Mouse (Mus musculus): Measurements from ENCODE around the gene Slc39a3. TPM values are rescaled to one million over a fixed set of nuclear protein-coding genes. Genes with fewer than 3 reads are reported as not detected.
A peak's percentile ranks its signal among the peaks of the same experiment; 100 is the strongest.

Gene Slc39a3
- polyA plus RNA-seq, 1 experiment from 2014 or later, result 21.6 TPM

GRCm38 (mm10) chr10:80987709-80988441, 49.4 kb downstream of the Slc39a3 start:
- H3K27me3 ChIP-seq (ENCODE audit: control insufficient read depth, insufficient read depth, low read length), result peaks cover 25% of the 10 kb centered on the region
- no peak overlapping the region; the same call in 1 of the 2 replicates for H3K9ac ChIP-seq (ENCODE audit: low read length)
- WGBS, result 14% methylated on average over 10 of the region's 10 CpGs
- peaks cover 4% of the 10 kb centered on the region; the same call in 1 of the 2 replicates for H3K4me1 ChIP-seq (replicated peaks; ENCODE audit: control insufficient read depth, insufficient read depth, low read length)
- H3K36me3 ChIP-seq (ENCODE audit: control insufficient read depth, insufficient read depth, low read length), result no peaks in the 10 kb centered on the region
- ATAC-seq (replicated peaks; ENCODE audit: low FRiP score) (peak; percentile 77), DNase-seq (ENCODE audit: low spot score) (peak; percentile 93)
- no peak overlapping the region for H3K4me3 ChIP-seq (ENCODE audit: low read depth, low read length)
- H3K4me2 ChIP-seq (ENCODE audit: low read depth, low read length, severe bottlenecking), result no peak overlapping the region
- H3K9me3 ChIP-seq (ENCODE audit: control insufficient read depth, low read length), result no peaks in the 10 kb centered on the region
- no peak overlapping the region for H3K27ac ChIP-seq (ENCODE audit: low read depth, low read length)

GRCm38 (mm10) chr10:80986754-80987153, 50.5 kb downstream of the Slc39a3 start:
- Histone ChIP-seq H3K4me3 (ENCODE audit: low read depth, low read length) (no peak overlapping the region), H3K27me3 (ENCODE audit: control insufficient read depth, insufficient read depth, low read length) (peaks cover 25% of the 10 kb centered on the region), H3K27ac (ENCODE audit: low read depth, low read length) (no peak overlapping the region), H3K4me1 (replicated peaks; ENCODE audit: control insufficient read depth, insufficient read depth, low read length) (peaks cover 4% of the 10 kb centered on the region; the same call in 1 of the 2 replicates), H3K36me3 (ENCODE audit: control insufficient read depth, insufficient read depth, low read length) (no peaks in the 10 kb centered on the region), H3K9me3 (ENCODE audit: control insufficient read depth, low read length) (no peaks in the 10 kb centered on the region), H3K9ac (ENCODE audit: low read length) (no peak overlapping the region), H3K4me2 (ENCODE audit: low read depth, low read length, severe bottlenecking) (no peak overlapping the region)
- WGBS, result 75% methylated on average over 6 of the region's 6 CpGs
- ATAC-seq (replicated peaks; ENCODE audit: low FRiP score) (no peak), DNase-seq (ENCODE audit: low spot score) (no peak)

- Histone ChIP-seq H3K27me3 (ENCODE audit: control insufficient read depth, insufficient read depth, low read length) (peaks cover 25% of the 10 kb centered on the region), H3K4me1 (replicated peaks; ENCODE audit: control insufficient read depth, insufficient read depth, low read length) (peaks cover 4% of the 10 kb centered on the region; the same call in 1 of the 2 replicates), H3K4me2 (ENCODE audit: low read depth, low read length, severe bottlenecking) (peak overlapping the region; percentile 5; the same call in 1 of the 2 replicates), H3K9ac (ENCODE audit: low read length) (no peak overlapping the region), H3K9me3 (ENCODE audit: control insufficient read depth, low read length) (no peaks in the 10 kb centered on the region), H3K4me3 (ENCODE audit: low read depth, low read length) (no peak overlapping the region), H3K27ac (ENCODE audit: low read depth, low read length) (no peak overlapping the region), H3K36me3 (ENCODE audit: control insufficient read depth, insufficient read depth, low read length) (no peaks in the 10 kb centered on the region)
- DNase-seq (ENCODE audit: low spot score) (no peak), ATAC-seq (replicated peaks; ENCODE audit: low FRiP score) (no peak)
- 35% methylated on average over 13 of the region's 13 CpGs for WGBS
Measured at GRCm38 (mm10) chr10:80985970-80986701, 51.1 kb downstream of the Slc39a3 start.

- WGBS, result 7% methylated on average over 37 of the region's 37 CpGs
- no peaks in the 10 kb centered on the region for H3K9me3 ChIP-seq (ENCODE audit: control insufficient read depth, low read length)
- peaks cover 25% of the 10 kb centered on the region for H3K27me3 ChIP-seq (ENCODE audit: control insufficient read depth, insufficient read depth, low read length)
- no peaks in the 10 kb centered on the region for H3K36me3 ChIP-seq (ENCODE audit: control insufficient read depth, insufficient read depth, low read length)
- peak overlapping the region; percentile 5; the same call in 1 of the 2 replicates for H3K4me2 ChIP-seq (ENCODE audit: low read depth, low read length, severe bottlenecking)
- no peak overlapping the region for H3K9ac ChIP-seq (ENCODE audit: low read length)
- no peak overlapping the region for H3K4me3 ChIP-seq (ENCODE audit: low read depth, low read length)
- H3K27ac ChIP-seq (ENCODE audit: low read depth, low read length), result no peak overlapping the region
- peaks cover 4% of the 10 kb centered on the region; the same call in 1 of the 2 replicates for H3K4me1 ChIP-seq (replicated peaks; ENCODE audit: control insufficient read depth, insufficient read depth, low read length)
- no peak for DNase-seq (ENCODE audit: low spot score)
- no peak for ATAC-seq (replicated peaks; ENCODE audit: low FRiP score)
Measured at GRCm38 (mm10) chr10:80985241-80985969, 51.8 kb downstream of the Slc39a3 start.

GRCm38 (mm10) chr10:80984223-80984622, 53.0 kb downstream of the Slc39a3 start:
- WGBS, result 92% methylated on average over 12 of the region's 12 CpGs
- Histone ChIP-seq H3K9me3 (ENCODE audit: control insufficient read depth, low read length) (no peaks in the 10 kb centered on the region), H3K4me3 (ENCODE audit: low read depth, low read length) (no peak overlapping the region), H3K9ac (ENCODE audit: low read length) (no peak overlapping the region), H3K36me3 (ENCODE audit: control insufficient read depth, insufficient read depth, low read length) (no peaks in the 10 kb centered on the region), H3K4me1 (replicated peaks; ENCODE audit: control insufficient read depth, insufficient read depth, low read length) (peaks cover 4% of the 10 kb centered on the region; the same call in 1 of the 2 replicates), H3K27me3 (ENCODE audit: control insufficient read depth, insufficient read depth, low read length) (peaks cover 25% of the 10 kb centered on the region), H3K27ac (ENCODE audit: low read depth, low read length) (no peak overlapping the region), H3K4me2 (ENCODE audit: low read depth, low read length, severe bottlenecking) (no peak overlapping the region)
- no peak for ATAC-seq (replicated peaks; ENCODE audit: low FRiP score)
- DNase-seq (ENCODE audit: low spot score), result no peak

GRCm38 (mm10) chr10:80982381-80982780, 54.8 kb downstream of the Slc39a3 start:
- H3K4me2 ChIP-seq (ENCODE audit: low read depth, low read length, severe bottlenecking), result no peak overlapping the region
- 75% methylated on average over 4 of the region's 4 CpGs for WGBS
- H3K4me1 ChIP-seq (replicated peaks; ENCODE audit: control insufficient read depth, insufficient read depth, low read length), result peaks cover 4% of the 10 kb centered on the region; the same call in 1 of the 2 replicates
- H3K9me3 ChIP-seq (ENCODE audit: control insufficient read depth, low read length), result no peaks in the 10 kb centered on the region
- no peak overlapping the region for H3K27ac ChIP-seq (ENCODE audit: low read depth, low read length)
- H3K9ac ChIP-seq (ENCODE audit: low read length), result no peak overlapping the region
- H3K4me3 ChIP-seq (ENCODE audit: low read depth, low read length), result no peak overlapping the region
- peaks cover 23% of the 10 kb centered on the region for H3K27me3 ChIP-seq (ENCODE audit: control insufficient read depth, insufficient read depth, low read length)
- no peaks in the 10 kb centered on the region for H3K36me3 ChIP-seq (ENCODE audit: control insufficient read depth, insufficient read depth, low read length)
- DNase-seq (ENCODE audit: low spot score) (no peak), ATAC-seq (replicated peaks; ENCODE audit: low FRiP score) (no peak)

- ATAC-seq (replicated peaks; ENCODE audit: low FRiP score), result no peak
- WGBS, result 66% methylated on average over 7 of the region's 7 CpGs
Measured at GRCm38 (mm10) chr10:80981564-80982112, 55.6 kb downstream of the Slc39a3 start.

More at GRCm38 (mm10) chr10:80981564-80982112, 55.6 kb downstream of the Slc39a3 start:
- Histone ChIP-seq H3K4me3 (ENCODE audit: low read depth, low read length) (no peak overlapping the region), H3K36me3 (ENCODE audit: control insufficient read depth, insufficient read depth, low read length) (no peaks in the 10 kb centered on the region), H3K27me3 (ENCODE audit: control insufficient read depth, insufficient read depth, low read length) (peaks cover 17% of the 10 kb centered on the region), H3K4me1 (replicated peaks; ENCODE audit: control insufficient read depth, insufficient read depth, low read length) (peaks cover 4% of the 10 kb centered on the region; the same call in 1 of the 2 replicates), H3K9ac (ENCODE audit: low read length) (no peak overlapping the region), H3K27ac (ENCODE audit: low read depth, low read length) (no peak overlapping the region), H3K9me3 (ENCODE audit: control insufficient read depth, low read length) (no peaks in the 10 kb centered on the region), H3K4me2 (ENCODE audit: low read depth, low read length, severe bottlenecking) (no peak overlapping the region)
- DNase-seq (ENCODE audit: low spot score), result no peak
